Mouse (Mus musculus) limb, embryonic 11.5 days (tissue): Measurements from ENCODE around the gene Sp3. TPM values are rescaled to one million over a fixed set of nuclear protein-coding genes. Genes with fewer than 3 reads are reported as not detected.
A peak's percentile ranks its signal among the peaks of the same experiment; 100 is the strongest.

Source experiments
- ATAC-seq: fragments of 200-750 bp; cut with Nextera tagmentation; 2 replicates; pipeline ENCODE4 v1.8.0; 2017; ENCODE audit warnings: low read depth; ENCODE audit not compliant: insufficient number of reproducible peaks, low FRiP score, low TSS enrichment
- DNase-seq: peaks from one replicate; pipeline ENCODE4 v3.0.0-alpha.2; 2015; ENCODE audit warnings: low spot score
- H3K27ac ChIP-seq: fragments of 300-500 bp; sonication (generic); replicated peaks from 2 replicates; pipeline ENCODE4 v1.5.1; 2014; ENCODE audit warnings: low read depth, mild to moderate bottlenecking, low read length
- H3K27me3 ChIP-seq: fragments of 300-500 bp; sonication (generic); 2 replicates; pipeline ENCODE4 v1.6.1; 2014; ENCODE audit warnings: mild to moderate bottlenecking, low read length, mixed read lengths; ENCODE audit not compliant: control insufficient read depth, insufficient read depth
- H3K36me3 ChIP-seq: fragments of 300-500 bp; sonication (generic); 2 replicates; pipeline ENCODE4 v1.6.1; 2014; ENCODE audit warnings: mild to moderate bottlenecking, low read length, moderate library complexity, mixed read lengths; ENCODE audit not compliant: control insufficient read depth, insufficient read depth
- H3K4me1 ChIP-seq: fragments of 300-500 bp; sonication (generic); 2 replicates; pipeline ENCODE4 v1.6.1; 2014; ENCODE audit warnings: low read length, mixed read lengths; ENCODE audit not compliant: control insufficient read depth, insufficient read depth
- H3K4me2 ChIP-seq: fragments of 300-500 bp; sonication (generic); 2 replicates; pipeline ENCODE4 v1.6.1; 2014; ENCODE audit warnings: low read depth, mild to moderate bottlenecking, moderate library complexity; ENCODE audit not compliant: severe bottlenecking
- H3K4me3 ChIP-seq: fragments of 300-500 bp; sonication (generic); 2 replicates; pipeline ENCODE4 v1.5.1; 2014; ENCODE audit warnings: low read depth, low read length
- H3K9ac ChIP-seq: fragments of 300-500 bp; sonication (generic); 2 replicates; pipeline ENCODE4 v1.6.1; 2014; ENCODE audit warnings: mild to moderate bottlenecking, low read length
- H3K9me3 ChIP-seq: fragments of 300-500 bp; sonication (generic); 2 replicates; pipeline ENCODE4 v1.6.1; 2016; ENCODE audit warnings: low read length; ENCODE audit not compliant: control insufficient read depth
- WGBS: fragments of 180-500 bp; shearing (Covaris S2); extraction: QIAGEN DNeasy Blood & Tissue Kit; methylation state at CpG from one replicate; pipeline ENCODE4 v1.1.7; 2014; 5-methylcytosine and 5-hydroxymethylcytosine counted together
- polyA plus RNA-seq: library from polyadenylated mRNA; unstranded; fragments of >200 nt; fragmentation: Nextera tagmentation; extraction: Ambion mirVana; gene quantifications from 2 replicates; pipeline ENCODE4 v1.2.1, GENCODE M21; 2014

Gene Sp3
- polyA plus RNA-seq, 1 experiment from 2014 or later = 71.6 TPM

DNA sequence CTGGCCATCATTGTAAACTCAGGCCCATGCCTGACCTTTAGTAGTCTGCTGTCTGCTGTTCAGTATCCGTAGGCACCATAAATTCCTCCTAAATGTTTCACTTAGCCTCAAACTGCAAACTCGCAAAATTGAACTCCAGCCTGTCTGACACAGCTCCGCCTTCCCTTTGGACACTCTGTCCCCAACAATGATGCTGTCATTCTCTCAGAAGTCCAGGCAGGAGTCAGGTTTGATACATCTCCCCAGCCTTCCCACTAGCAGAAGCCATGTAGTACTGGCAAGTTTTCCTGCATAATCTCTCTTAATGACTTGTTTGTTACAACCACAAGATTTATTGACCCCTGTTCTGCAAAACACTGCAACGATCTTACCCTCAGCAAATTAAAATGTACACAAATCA lies 4.6 kb upstream of the Sp3 start:
- no peak for DNase-seq
- ATAC-seq = no peak
- H3K9ac ChIP-seq = no peak overlapping the region

GRCm38 (mm10) chr2:72983211-72983610 lies 3.0 kb upstream of the Sp3 start:
- ATAC-seq = no peak
- Histone ChIP-seq H3K9me3 (no peaks in the 10 kb centered on the region), H3K4me1 (peaks cover 9% of the 10 kb centered on the region; the same call in 1 of the 2 replicates), H3K4me3 (no peak overlapping the region), H3K27me3 (no peaks in the 10 kb centered on the region), H3K36me3 (no peaks in the 10 kb centered on the region), H3K27ac (no peak overlapping the region), H3K4me2 (no peak overlapping the region), H3K9ac (no peak overlapping the region)
- 94% methylated on average over 3 of the region's 3 CpGs for WGBS
- DNase-seq = no peak

More for the DNA sequence above, 4.6 kb upstream of the Sp3 start:
- WGBS = 29% methylated on average over 4 of the region's 4 CpGs
- H3K9me3 ChIP-seq = no peaks in the 10 kb centered on the region
- no peak overlapping the region for H3K4me2 ChIP-seq
- no peak overlapping the region for H3K4me3 ChIP-seq
- H3K4me1 ChIP-seq = peaks cover 9% of the 10 kb centered on the region; the same call in 1 of the 2 replicates
- H3K27ac ChIP-seq = no peak overlapping the region
- no peaks in the 10 kb centered on the region for H3K27me3 ChIP-seq
- no peaks in the 10 kb centered on the region for H3K36me3 ChIP-seq

DNA sequence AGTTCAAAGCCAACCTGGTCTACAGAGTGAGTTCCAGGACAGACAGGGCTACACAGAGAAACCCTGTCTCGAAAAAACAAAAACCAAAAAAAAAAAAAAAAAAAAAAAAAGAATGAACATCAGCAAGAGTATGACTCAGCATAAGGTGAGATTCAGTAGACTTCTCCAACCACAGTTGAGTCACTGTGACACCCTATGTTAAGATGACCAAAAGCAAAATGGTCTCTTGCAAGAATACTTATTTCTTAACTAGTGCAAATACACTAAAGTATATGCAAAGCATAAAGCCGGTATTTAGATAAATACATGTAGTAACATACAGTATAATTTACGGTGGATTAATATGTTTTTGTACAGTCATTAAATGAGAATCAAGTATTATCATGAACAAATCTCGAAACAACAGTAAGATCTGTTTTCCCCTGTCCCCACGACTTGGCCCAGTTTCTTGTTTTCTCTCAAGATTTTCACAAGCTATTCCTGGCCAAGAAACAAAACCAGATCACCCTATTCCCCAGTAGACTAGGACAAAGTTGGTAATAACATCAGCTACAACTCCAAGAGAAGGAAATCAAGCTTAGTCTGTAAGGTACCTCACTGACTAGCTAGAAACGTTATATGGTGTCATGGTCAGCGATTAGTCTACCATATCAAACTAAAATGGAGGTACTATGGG lies 2.0 kb upstream of the Sp3 start:
- Histone ChIP-seq H3K27ac (no peak overlapping the region), H3K4me2 (no peak overlapping the region), H3K4me3 (no peak overlapping the region), H3K27me3 (no peaks in the 10 kb centered on the region), H3K4me1 (peaks cover 9% of the 10 kb centered on the region; the same call in 1 of the 2 replicates), H3K36me3 (no peaks in the 10 kb centered on the region), H3K9me3 (no peaks in the 10 kb centered on the region), H3K9ac (no peak overlapping the region)
- ATAC-seq = no peak
- WGBS = 92% methylated on average over 7 of the region's 7 CpGs
- no peak for DNase-seq

GRCm38 (mm10) chr2:72981441-72982109 lies 1.3 kb upstream of the Sp3 start:
- no peak for ATAC-seq
- Histone ChIP-seq H3K27me3 (no peaks in the 10 kb centered on the region), H3K4me1 (peaks cover 9% of the 10 kb centered on the region; the same call in 1 of the 2 replicates), H3K4me2 (peak overlapping the region; percentile 70), H3K27ac (no peak overlapping the region; the same call in 1 of the 2 replicates), H3K9me3 (no peaks in the 10 kb centered on the region), H3K36me3 (no peaks in the 10 kb centered on the region), H3K9ac (no peak overlapping the region), H3K4me3 (peak overlapping the region; percentile 90; the same call in 1 of the 2 replicates)
- no peak for DNase-seq
- WGBS = 85% methylated on average over 9 of the region's 9 CpGs

DNA sequence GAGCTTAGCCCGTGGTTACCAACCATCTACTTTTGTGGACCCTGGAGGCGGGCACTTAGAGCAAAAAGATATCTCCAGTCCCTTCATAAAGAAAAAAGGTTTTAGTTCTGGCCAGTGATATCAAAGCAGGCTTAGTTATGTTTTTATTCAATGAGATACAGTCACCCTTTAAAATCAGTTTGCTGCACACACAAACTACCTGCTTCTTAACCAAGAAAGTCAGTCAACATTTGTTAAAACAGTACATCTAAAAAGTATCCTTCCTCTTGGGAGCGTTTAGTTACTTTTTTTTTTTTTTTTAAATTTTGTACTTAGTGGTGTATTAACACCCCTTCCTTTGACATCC lies 802 bp upstream of the Sp3 start:
- Histone ChIP-seq H3K4me2 (peak overlapping the region; percentile 70), H3K27ac (peak overlapping the region; percentile 100), H3K4me1 (peaks cover 9% of the 10 kb centered on the region; the same call in 1 of the 2 replicates), H3K4me3 (peak overlapping the region; percentile 90), H3K9me3 (no peaks in the 10 kb centered on the region), H3K36me3 (no peaks in the 10 kb centered on the region), H3K27me3 (no peaks in the 10 kb centered on the region), H3K9ac (peak overlapping the region; percentile 100)
- 17% methylated on average over 3 of the region's 3 CpGs for WGBS
- ATAC-seq (no peak), DNase-seq (no peak)

DNA sequence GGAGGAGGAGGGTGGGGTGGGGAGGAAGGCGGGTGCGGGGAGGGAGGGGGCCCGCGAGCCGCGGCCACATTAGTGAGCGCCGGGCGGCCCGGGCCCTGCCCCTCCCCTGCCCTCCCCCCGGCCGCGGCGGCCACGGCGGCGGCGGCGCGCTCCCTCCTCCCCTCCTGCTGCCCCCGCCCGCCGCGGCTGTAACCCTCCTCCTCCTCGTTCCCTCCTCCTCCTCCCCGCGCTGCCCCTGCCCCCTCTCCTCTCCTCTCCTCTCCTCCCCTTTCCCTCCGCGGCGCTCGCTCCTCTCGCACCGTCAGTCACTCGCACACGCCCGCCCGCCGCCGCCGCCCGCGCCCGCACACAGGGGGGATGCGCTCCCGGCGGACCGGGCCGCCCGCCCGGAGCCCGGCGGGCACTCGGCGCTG lies 581 bp downstream of the Sp3 start:
- Histone ChIP-seq H3K4me1 (peaks cover 10% of the 10 kb centered on the region; the same call in 1 of the 2 replicates), H3K36me3 (no peaks in the 10 kb centered on the region), H3K27me3 (no peaks in the 10 kb centered on the region), H3K27ac (peak overlapping the region; percentile 100), H3K9me3 (no peaks in the 10 kb centered on the region), H3K4me3 (peak overlapping the region; percentile 90), H3K9ac (peak overlapping the region; percentile 100), H3K4me2 (peak overlapping the region; percentile 28)
- ATAC-seq (peak; percentile 73), DNase-seq (peak; percentile 88)
- WGBS = 0% methylated on average over 18 of the region's 54 CpGs

- under 1% methylated on average over 62 of the region's 107 CpGs for WGBS
- peak; percentile 77 for ATAC-seq
- no peaks in the 10 kb centered on the region for H3K9me3 ChIP-seq
- peak overlapping the region; percentile 73 for H3K4me2 ChIP-seq
- no peaks in the 10 kb centered on the region for H3K27me3 ChIP-seq
- peaks cover 4% of the 10 kb centered on the region; the same call in 1 of the 2 replicates for H3K4me1 ChIP-seq
- H3K9ac ChIP-seq = peak overlapping the region; percentile 100
- H3K4me3 ChIP-seq = peak overlapping the region; percentile 90
- DNase-seq = peak; percentile 92
- H3K36me3 ChIP-seq = no peaks in the 10 kb centered on the region
- peak overlapping the region; percentile 100 for H3K27ac ChIP-seq
Observed at GRCm38 (mm10) chr2:72978901-72979658, 1.2 kb downstream of the Sp3 start.

GRCm38 (mm10) chr2:72978473-72978872 lies 1.8 kb downstream of the Sp3 start:
- Histone ChIP-seq H3K4me3 (peak overlapping the region; percentile 90), H3K9me3 (no peaks in the 10 kb centered on the region), H3K9ac (peak overlapping the region; percentile 100), H3K4me1 (peaks cover 3% of the 10 kb centered on the region; the same call in 1 of the 2 replicates), H3K4me2 (peak overlapping the region; percentile 73), H3K36me3 (no peaks in the 10 kb centered on the region), H3K27me3 (no peaks in the 10 kb centered on the region), H3K27ac (peak overlapping the region; percentile 100)
- DNase-seq (peak; percentile 77), ATAC-seq (no peak)
- under 1% methylated on average over 36 of the region's 38 CpGs for WGBS
